Mouse (Mus musculus) hindbrain, embryonic 13.5 days (tissue): Measurements from ENCODE around the gene Tmem189. TPM values are rescaled to one million over a fixed set of nuclear protein-coding genes. Genes with fewer than 3 reads are reported as not detected.
"Not testable (repeated sequence)": the region's sequence is repeated elsewhere in the genome, so short reads cannot be mapped to it uniquely, and the experiment has no call there.

ENCODE experiments used
- ATAC-seq: fragments of 200-750 bp; cut with Nextera tagmentation; 2 replicates; pipeline ENCODE4 v1.8.0; 2017; ENCODE audit warnings: moderate TSS enrichment; ENCODE audit not compliant: low FRiP score
- H3K27ac ChIP-seq: fragments of 300-500 bp; sonication (generic); 2 replicates; pipeline ENCODE4 v1.5.1; 2015; ENCODE audit warnings: inconsistent platforms, mild to moderate bottlenecking, moderate library complexity
- H3K27me3 ChIP-seq: fragments of 300-500 bp; sonication (generic); 2 replicates; pipeline ENCODE4 v1.6.1; 2015; ENCODE audit warnings: mild to moderate bottlenecking, inconsistent platforms
- H3K36me3 ChIP-seq: fragments of 300-500 bp; sonication (generic); 2 replicates; pipeline ENCODE4 v1.6.1; 2015; ENCODE audit warnings: mild to moderate bottlenecking, inconsistent platforms
- H3K4me1 ChIP-seq: fragments of 300-500 bp; sonication (generic); replicated peaks from 2 replicates; pipeline ENCODE4 v1.6.1; 2015; ENCODE audit warnings: inconsistent platforms
- H3K4me2 ChIP-seq: fragments of 300-500 bp; sonication (generic); 2 replicates; pipeline ENCODE4 v1.6.1; 2015; ENCODE audit warnings: inconsistent platforms, mild to moderate bottlenecking, moderate library complexity
- H3K4me3 ChIP-seq: fragments of 300-500 bp; sonication (generic); 2 replicates; pipeline ENCODE4 v1.5.1; 2015; ENCODE audit warnings: mild to moderate bottlenecking, inconsistent platforms
- H3K9ac ChIP-seq: fragments of 300-500 bp; sonication (generic); 2 replicates; pipeline ENCODE4 v1.6.1; 2015; ENCODE audit warnings: mild to moderate bottlenecking, inconsistent platforms
- H3K9me3 ChIP-seq: fragments of 300-500 bp; sonication (generic); 2 replicates; pipeline ENCODE4 v1.6.1; 2016; ENCODE audit warnings: inconsistent platforms
- WGBS: fragments of 180-500 bp; shearing (Covaris S2); methylation state at CpG from one replicate; pipeline ENCODE4 v1.1.7; 2015; 5-methylcytosine and 5-hydroxymethylcytosine counted together
- polyA plus RNA-seq: library from polyadenylated mRNA; unstranded; fragments of >200 nt; fragmentation: Nextera tagmentation; extraction: Ambion mirVana; gene quantifications from 2 replicates; pipeline ENCODE4 v1.2.1, GENCODE M21; 2015

The Tmem189 gene
- polyA plus RNA-seq, 1 experiment from 2014 or later: 33.5 TPM

DNA sequence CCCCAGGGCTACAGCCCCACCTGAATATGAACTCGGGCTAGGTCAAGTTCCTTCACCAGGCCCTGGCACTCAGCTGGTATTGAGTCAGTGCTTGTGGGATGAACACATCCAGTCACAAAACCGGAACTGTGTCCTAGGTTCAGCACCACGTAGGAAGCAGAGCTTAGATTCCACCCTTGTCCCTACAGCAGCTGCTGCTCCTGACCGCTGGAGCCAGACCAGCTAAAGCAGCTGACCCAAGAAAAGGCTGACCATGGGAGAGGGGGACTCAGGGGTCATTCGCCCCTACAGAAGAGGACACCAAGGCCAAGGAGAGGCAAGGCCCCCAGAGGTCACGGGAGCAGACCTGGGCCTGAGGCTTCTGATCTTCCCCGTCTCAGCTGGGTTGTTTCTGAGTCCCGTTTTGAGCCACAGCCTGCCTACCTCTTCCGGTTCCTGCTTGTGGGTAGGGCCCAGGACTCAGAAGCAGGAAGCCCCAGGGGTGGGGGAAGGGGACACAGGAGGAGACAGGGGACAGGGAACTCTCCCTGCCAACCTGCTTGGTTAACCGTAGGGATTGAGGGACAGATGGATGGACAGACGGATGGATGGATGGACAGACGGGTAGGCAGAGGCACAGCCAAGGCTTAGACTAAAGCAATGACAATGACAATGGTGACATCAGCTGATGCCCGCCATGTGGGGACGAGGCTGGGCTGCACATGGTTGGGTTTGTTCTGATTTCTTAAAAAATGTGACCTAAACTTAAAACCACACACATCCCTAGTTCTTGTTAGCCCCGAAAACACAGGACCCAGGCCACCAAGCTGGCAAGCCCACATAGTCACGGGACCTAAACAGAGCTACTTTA is 32.8 kb downstream of the Tmem189 start:
- H3K9ac ChIP-seq: peak overlapping the region; percentile 39; the same call in 1 of the 2 replicates
- peaks cover 41% of the 10 kb centered on the region for H3K4me1 ChIP-seq
- H3K4me2 ChIP-seq: no peak overlapping the region
- H3K27ac ChIP-seq: no peak overlapping the region
- H3K27me3 ChIP-seq: no peaks in the 10 kb centered on the region
- ATAC-seq: no peak
- no peaks in the 10 kb centered on the region for H3K9me3 ChIP-seq
- no peak overlapping the region for H3K4me3 ChIP-seq
- peaks cover 29% of the 10 kb centered on the region for H3K36me3 ChIP-seq
- 85% methylated on average over 16 of the region's 16 CpGs for WGBS

DNA sequence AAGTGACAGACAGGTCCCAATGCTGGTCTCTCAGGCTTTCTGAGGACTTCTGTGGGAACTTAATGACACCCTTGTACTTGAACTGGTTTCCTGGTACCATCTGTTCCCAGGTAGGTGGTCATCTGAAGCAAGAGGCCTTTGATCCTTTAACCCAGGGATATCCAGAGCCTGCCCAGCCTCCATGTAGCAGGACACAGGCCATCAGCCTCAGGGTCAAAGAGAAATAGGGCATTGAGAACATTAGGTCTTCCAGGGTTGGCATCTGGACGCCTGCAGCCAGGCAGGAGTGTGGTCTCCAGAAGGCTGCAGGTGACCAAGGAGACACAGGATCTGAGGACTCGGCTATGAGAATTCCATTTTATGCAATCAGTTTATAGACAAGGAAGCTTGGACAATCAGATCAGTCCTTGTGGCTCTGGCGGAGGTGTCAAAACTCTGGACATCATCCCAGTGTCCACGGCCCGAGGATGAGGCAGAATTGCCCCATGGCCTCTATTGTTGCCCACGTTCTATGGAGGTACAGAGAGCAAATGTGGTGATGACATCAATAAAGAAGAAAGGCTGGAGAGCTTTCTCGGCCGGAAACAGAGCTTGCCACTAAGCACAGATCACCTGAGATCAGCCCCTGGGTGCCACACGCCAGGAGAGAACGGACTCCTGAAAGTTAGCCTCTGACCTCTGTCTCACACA is 34.6 kb downstream of the Tmem189 start:
- no peak for ATAC-seq
- no peak overlapping the region for H3K27ac ChIP-seq
- H3K9me3 ChIP-seq: no peaks in the 10 kb centered on the region
- H3K9ac ChIP-seq: no peak overlapping the region
- H3K27me3 ChIP-seq: no peaks in the 10 kb centered on the region
- 86% methylated on average over 10 of the region's 10 CpGs for WGBS
- H3K4me1 ChIP-seq: peaks cover 30% of the 10 kb centered on the region
- H3K36me3 ChIP-seq: peaks cover 39% of the 10 kb centered on the region
- H3K4me3 ChIP-seq: no peak overlapping the region
- no peak overlapping the region for H3K4me2 ChIP-seq

DNA sequence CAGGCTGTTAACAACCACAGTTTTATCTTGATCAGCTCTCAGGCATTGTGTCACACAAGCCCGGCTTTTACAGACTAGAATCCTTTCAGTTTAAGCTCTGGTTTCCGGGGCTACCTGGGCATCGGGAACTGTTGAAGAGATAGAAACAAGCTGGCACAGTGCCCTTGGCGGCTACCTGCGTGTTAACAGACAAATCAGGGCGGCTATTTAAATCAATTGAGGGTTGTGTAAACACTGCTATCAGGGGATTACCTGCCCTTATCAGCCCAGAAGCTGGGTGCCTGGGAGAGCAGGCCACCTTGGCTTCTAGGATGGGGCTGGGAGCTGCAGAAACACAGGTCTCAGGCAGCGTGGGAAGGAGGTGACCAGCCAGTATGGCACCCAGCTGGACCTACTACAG is 36.9 kb downstream of the Tmem189 start:
- Histone ChIP-seq H3K4me2 (no peak overlapping the region), H3K27ac (no peak overlapping the region), H3K27me3 (no peaks in the 10 kb centered on the region), H3K9me3 (no peaks in the 10 kb centered on the region), H3K36me3 (peaks cover 59% of the 10 kb centered on the region), H3K9ac (no peak overlapping the region), H3K4me1 (peaks cover 7% of the 10 kb centered on the region; the same call in 1 of the 2 replicates), H3K4me3 (no peak overlapping the region)
- 91% methylated on average over 7 of the region's 7 CpGs for WGBS
- no peak for ATAC-seq

DNA sequence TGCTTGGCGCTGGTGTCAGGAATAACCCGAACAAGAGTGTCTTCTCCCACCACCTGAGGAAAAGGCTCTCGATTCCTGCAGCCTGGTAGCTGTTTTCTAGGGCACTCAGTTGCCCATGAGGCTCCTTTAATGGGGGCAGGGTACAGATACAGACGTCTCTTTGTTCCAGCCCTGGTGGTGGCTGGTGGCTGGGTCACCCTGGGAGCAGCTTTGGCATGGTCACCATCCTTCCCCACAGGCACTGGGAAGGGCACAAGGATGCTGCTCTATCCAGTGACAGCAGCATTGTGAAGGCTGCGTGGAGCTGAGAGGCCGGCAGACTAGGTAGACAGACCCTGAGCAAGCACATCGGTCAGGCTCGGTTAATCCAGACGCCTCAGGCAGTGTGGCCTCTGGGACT is 38.0 kb downstream of the Tmem189 start:
- H3K9ac ChIP-seq: peak overlapping the region; percentile 36; the same call in 1 of the 2 replicates
- peaks cover 3% of the 10 kb centered on the region; the same call in 1 of the 2 replicates for H3K4me1 ChIP-seq
- no peaks in the 10 kb centered on the region for H3K9me3 ChIP-seq
- 91% methylated on average over 9 of the region's 9 CpGs for WGBS
- H3K27me3 ChIP-seq: no peaks in the 10 kb centered on the region
- no peak for ATAC-seq
- no peak overlapping the region for H3K4me3 ChIP-seq
- no peak overlapping the region for H3K27ac ChIP-seq
- peaks cover 61% of the 10 kb centered on the region for H3K36me3 ChIP-seq
- H3K4me2 ChIP-seq: no peak overlapping the region

DNA sequence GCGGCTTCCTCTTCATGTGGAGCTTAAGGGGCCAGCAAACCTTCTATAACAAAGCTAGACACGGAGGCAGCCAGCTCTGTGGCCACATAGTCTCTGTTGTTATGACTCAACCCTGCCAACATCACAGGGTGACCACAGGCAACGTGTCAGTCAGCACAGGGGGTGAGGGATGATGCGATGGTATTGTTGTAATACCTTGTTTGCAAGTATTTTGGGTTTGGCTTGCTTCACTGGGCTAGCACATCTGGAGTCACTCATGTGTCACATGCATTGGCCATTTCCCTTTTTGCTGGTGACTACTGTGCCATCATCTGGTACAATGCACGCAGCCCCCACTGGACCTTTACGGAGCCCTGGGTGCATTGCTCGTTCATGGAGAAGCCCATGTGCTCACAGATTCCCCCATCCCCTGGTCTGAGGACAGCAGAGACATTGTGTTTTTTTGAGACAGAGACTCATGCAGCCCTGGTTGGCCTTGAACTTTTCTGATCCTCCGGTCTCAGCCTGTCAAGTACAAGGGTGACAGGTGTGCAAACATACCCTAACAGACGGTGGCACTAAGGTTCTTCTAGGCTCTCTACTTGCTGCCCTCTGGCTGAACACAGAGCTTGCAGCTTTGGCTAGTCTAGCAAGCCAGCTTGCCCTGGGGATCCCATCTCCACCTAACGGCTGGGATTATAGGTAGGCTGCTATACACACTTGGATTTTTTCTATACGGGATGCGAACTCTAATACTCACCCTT is 40.2 kb downstream of the Tmem189 start:
- Histone ChIP-seq H3K4me1 (no peaks in the 10 kb centered on the region), H3K9me3 (no peaks in the 10 kb centered on the region)

DNA sequence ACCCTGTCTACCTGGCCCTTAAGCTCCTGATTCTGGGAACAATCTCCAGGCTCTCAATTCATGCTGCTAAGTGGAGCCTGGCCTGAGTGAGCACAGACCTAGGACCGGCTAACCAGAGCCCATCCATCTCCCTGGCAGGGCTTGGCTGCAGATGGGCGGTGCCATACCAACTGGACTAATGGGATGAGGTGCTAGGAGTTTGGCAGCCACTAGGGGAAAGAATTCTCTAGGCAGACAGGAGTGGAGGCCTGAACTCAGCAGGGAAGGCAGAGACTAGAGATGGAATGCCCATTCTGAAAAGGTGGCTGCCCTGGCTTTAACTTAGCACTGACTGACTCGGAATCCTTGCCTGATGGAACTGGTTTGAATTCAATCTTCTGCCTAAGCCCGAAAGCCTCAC is 43.2 kb downstream of the Tmem189 start:
- no peak for ATAC-seq
- H3K27ac ChIP-seq: no peak overlapping the region
- 65% methylated on average over 4 of the region's 4 CpGs for WGBS
- H3K4me3 ChIP-seq: no peak overlapping the region
- no peaks in the 10 kb centered on the region for H3K27me3 ChIP-seq
- H3K36me3 ChIP-seq: peaks cover 60% of the 10 kb centered on the region
- H3K4me2 ChIP-seq: no peak overlapping the region
- H3K9me3 ChIP-seq: no peaks in the 10 kb centered on the region
- no peak overlapping the region for H3K9ac ChIP-seq
- H3K4me1 ChIP-seq: no peaks in the 10 kb centered on the region

More for the DNA sequence above, 40.2 kb downstream of the Tmem189 start:
- H3K4me2 ChIP-seq: no peak overlapping the region
- ATAC-seq: no peak
- H3K9ac ChIP-seq: no peak overlapping the region
- no peak overlapping the region for H3K4me3 ChIP-seq
- no peak overlapping the region for H3K27ac ChIP-seq
- 91% methylated on average over 12 of the region's 12 CpGs for WGBS
- peaks cover 70% of the 10 kb centered on the region for H3K36me3 ChIP-seq
- no peaks in the 10 kb centered on the region for H3K27me3 ChIP-seq

DNA sequence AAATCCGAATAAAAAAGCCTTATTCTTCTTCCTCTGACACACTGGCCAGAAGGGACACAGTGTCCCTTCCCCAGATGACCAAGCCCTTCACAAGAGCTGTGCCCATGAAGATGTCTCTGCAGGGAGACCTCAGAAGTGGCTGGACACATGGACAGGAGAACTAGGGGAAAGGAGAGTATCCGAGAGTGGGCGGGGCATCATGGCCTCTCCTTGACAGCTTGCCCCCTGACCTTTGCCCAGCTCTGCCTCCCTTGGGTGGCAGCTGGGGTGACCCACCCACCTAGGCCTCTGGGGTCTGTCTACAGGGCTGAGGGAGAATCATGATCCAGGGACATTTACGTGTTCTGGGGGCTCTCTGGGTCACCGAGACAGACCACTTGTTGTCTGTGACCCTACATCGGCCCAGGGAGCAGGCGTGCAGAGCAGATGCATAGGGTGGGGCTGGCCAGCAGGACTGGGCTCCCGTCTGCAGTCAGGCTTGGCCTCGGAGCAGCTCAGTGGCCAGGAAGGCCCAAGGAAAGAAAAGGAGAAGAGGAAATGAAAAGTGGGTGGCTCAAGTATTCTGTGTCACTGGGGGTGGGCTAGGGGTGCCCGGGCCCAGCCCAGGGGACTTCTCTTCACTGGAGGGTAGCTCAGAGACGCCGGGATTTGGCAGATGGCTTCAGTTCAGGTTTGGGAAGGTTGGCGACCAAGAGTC is 46.1 kb downstream of the Tmem189 start:
- H3K27me3 ChIP-seq, H3K4me1 ChIP-seq, H3K9ac ChIP-seq, H3K9me3 ChIP-seq, H3K27ac ChIP-seq, H3K4me2 ChIP-seq, H3K4me3 ChIP-seq, ATAC-seq: not testable (repeated sequence)
- peaks cover 42% of the 10 kb centered on the region for H3K36me3 ChIP-seq
- WGBS: 86% methylated on average over 13 of the region's 13 CpGs

DNA sequence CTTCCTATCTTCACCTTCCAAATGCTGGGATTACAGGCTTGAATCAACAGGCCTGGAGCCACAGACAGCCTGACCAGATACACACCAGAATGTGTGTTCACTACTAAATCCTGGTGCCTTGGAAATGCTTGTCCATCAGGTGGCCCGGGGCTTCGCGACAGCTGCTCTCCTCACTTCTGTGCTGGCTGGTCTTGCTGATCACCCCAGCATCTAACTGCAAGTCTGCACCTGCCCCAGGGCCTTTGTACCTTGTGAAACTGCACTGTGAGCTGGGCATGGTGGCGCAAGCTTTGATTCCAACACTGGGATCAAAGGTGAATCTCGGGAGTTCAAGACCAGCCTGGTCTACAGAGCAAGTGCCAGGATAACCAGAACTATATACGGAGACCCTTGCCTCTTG is 47.5 kb downstream of the Tmem189 start:
- no peaks in the 10 kb centered on the region for H3K9me3 ChIP-seq
- H3K27me3 ChIP-seq: no peaks in the 10 kb centered on the region
- H3K4me2 ChIP-seq: no peak overlapping the region
- no peak for ATAC-seq
- peaks cover 32% of the 10 kb centered on the region for H3K36me3 ChIP-seq
- H3K4me3 ChIP-seq: no peak overlapping the region
- no peaks in the 10 kb centered on the region for H3K4me1 ChIP-seq
- no peak overlapping the region for H3K9ac ChIP-seq
- whole genome bisulfite sequencing: 91% methylated on average over 6 of the region's 6 CpGs
- H3K27ac ChIP-seq: no peak overlapping the region

DNA sequence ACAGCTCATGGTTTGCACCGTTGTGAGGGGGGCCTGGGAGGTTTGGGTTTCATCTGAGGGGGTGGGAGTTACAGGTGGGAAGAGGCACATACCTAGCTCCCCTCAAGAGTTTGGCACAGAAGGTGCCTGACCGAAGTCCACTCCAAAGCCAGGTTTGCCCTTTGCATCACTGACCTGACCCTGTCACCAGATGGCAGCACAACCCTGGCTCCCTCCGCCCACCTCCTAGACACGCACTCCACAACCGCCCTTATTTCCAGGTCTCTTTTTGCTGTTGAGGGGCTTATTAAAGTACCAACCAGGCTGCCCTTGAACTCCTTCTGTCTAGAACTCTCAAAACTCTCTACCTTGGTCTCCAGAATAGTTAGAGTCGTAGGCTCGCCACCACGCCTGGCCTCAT is 48.3 kb downstream of the Tmem189 start:
- Histone ChIP-seq H3K9ac (no peak overlapping the region), H3K36me3 (peaks cover 32% of the 10 kb centered on the region), H3K4me3 (no peak overlapping the region), H3K9me3 (no peaks in the 10 kb centered on the region), H3K4me2 (no peak overlapping the region), H3K27me3 (no peaks in the 10 kb centered on the region), H3K27ac (no peak overlapping the region), H3K4me1 (no peaks in the 10 kb centered on the region)
- WGBS: 47% methylated on average over 8 of the region's 8 CpGs
- ATAC-seq: no peak

DNA sequence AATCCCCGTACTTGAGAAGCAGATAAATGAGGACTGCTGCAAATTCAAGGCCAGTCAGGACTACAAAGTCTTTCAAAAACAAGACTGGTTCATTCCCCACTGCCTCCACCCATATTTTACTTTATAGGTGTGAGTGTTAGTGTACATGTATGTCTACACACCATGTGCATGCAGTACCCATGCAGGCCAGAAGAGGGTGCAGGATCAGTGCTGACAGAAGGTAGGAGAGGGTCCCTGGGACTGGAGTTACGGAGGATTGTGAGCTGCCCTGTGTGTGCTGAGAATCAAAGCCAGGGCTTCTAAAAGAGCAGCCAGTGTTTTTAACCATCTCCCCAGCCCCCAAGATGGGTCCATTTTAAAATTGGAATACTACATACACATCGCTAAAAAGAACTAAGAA is 49.3 kb downstream of the Tmem189 start:
- Histone ChIP-seq H3K4me3 (no peak overlapping the region), H3K4me1 (no peaks in the 10 kb centered on the region), H3K4me2 (no peak overlapping the region), H3K9ac (no peak overlapping the region), H3K27me3 (no peaks in the 10 kb centered on the region), H3K36me3 (peaks cover 25% of the 10 kb centered on the region), H3K27ac (no peak overlapping the region), H3K9me3 (no peaks in the 10 kb centered on the region)
- ATAC-seq: no peak
- WGBS: 83% methylated on average over 3 of the region's 3 CpGs

DNA sequence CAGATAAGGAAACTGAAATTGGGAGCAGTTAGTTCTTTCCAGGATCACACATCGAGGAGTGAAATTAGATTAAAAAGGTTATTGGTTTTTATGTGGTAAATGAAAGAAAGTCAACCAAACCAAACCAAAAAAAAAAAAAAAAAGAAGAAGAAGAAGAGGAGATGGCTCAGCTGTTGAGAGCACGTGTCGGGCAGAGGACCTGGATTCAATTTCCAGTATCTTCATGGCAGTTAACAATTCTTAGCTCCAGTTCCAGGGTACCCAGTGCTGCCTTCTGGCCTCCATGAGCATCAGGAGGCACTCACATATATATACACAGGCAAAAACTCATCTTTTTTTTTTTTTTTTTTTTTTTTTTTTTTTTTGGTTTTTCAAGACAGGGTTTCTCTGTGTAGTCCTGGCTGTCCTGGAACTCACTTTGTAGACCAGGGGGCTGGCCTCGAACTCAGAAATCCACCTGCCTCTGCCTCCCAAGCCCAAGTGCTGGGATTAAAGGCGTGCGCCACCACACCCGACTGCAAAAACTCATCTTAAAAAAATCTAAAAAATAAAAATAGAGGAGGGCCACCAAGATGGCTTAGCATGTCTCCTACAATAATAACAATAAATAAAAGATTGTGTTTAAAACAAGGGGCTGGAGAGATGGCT is 54.6 kb downstream of the Tmem189 start:
- no peaks in the 10 kb centered on the region for H3K9me3 ChIP-seq
- ATAC-seq: no peak
- H3K4me2 ChIP-seq: peak overlapping the region; percentile 51
- 75% methylated on average over 7 of the region's 7 CpGs for WGBS
- H3K4me3 ChIP-seq: peak overlapping the region; percentile 29
- no peaks in the 10 kb centered on the region for H3K36me3 ChIP-seq
- H3K27ac ChIP-seq: peak overlapping the region; percentile 66; the same call in 1 of the 2 replicates
- H3K4me1 ChIP-seq: peaks cover 34% of the 10 kb centered on the region
- no peak overlapping the region for H3K9ac ChIP-seq
- no peaks in the 10 kb centered on the region for H3K27me3 ChIP-seq
